Mouse (Mus musculus) kidney, postnatal 25 days (tissue): ENCODE measurements around the gene Krtap24-1.

Experiments used
- DNase-seq, 2 experiments: peaks; one replicate each; pipeline ENCODE4 v3.0.0; 2021; ENCODE audit warnings: mixed read lengths in 2 of 2

Gene Krtap24-1

GRCm38 (mm10) chr16:88563045-88563913, 48.8 kb downstream of the Krtap24-1 start, which contains the start of gene Cldn8:
Gene Cldn8 (minus strand): TSS chr16:88563183.
- peak; percentile 78 to 84 for DNase-seq

DNA sequence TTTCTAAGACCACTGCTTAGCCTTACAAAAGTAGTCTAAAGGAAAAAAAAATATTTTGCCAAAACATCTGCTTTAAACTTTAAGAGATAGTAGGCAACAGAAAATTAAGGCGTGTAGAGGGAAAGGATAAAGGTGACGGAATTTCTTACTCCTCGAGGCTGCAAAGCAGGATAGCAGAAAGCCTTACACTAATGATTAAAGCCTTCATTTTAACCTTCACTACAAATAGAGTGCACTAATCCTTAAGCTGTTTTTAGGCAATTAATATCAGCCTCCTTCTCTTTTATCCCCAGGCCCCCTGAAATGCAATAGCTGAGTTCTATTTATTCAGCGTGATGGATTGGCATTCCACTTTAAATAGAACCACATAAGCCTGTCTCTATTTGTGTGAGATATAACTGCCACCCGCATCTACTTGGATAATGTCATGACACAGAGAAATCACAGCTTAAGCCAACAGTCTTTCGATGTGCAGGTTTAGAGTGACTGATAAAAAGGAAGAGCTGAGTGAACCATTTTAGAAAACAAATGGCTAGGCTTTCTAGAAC, 50.4 kb downstream of the Krtap24-1 start:
- DNase-seq = no peak
